Mouse (Mus musculus) lung, postnatal 10 days (tissue): ENCODE measurements around the gene Methig1.
"Not testable (repeated sequence)": the region's sequence is repeated elsewhere in the genome, so short reads cannot be mapped to it uniquely, and the experiment has no call there.

Source experiments
- DNase-seq: peaks from one replicate; pipeline ENCODE4 v3.0.0; 2021

Gene Methig1

GRCm38 (mm10) chr15:100401811-100402210 is 48.9 kb downstream of the Methig1 start:
- no peak for DNase-seq

DNA sequence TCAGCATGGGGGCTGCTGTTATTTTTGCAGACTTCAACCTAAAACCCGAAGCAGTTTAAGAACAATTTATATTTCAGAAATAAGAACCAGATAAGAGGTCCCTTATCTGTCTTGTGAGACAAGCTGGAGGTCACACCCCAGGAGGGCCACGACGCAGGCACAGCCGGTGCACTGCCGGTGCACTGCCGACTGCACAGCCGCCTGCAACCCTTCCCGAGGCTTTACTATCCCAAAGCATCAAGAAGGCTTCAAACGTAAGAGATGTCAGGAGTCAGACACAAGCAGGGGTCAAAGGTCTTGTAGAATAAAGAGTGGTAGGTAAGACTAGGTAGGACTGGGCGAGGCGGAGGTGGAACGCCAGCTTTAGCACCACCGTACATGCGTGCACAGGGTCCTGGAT is 49.4 kb downstream of the Methig1 start:
- no peak for DNase-seq

GRCm38 (mm10) chr15:100402798-100403197 is 49.8 kb downstream of the Methig1 start:
- DNase-seq: no peak

GRCm38 (mm10) chr15:100403318-100404000 is 50.5 kb downstream of the Methig1 start:
- no peak for DNase-seq

- no peak for DNase-seq
These were observed 53.1 kb downstream of the Methig1 start for GRCm38 (mm10) chr15:100406088-100406487.

DNA sequence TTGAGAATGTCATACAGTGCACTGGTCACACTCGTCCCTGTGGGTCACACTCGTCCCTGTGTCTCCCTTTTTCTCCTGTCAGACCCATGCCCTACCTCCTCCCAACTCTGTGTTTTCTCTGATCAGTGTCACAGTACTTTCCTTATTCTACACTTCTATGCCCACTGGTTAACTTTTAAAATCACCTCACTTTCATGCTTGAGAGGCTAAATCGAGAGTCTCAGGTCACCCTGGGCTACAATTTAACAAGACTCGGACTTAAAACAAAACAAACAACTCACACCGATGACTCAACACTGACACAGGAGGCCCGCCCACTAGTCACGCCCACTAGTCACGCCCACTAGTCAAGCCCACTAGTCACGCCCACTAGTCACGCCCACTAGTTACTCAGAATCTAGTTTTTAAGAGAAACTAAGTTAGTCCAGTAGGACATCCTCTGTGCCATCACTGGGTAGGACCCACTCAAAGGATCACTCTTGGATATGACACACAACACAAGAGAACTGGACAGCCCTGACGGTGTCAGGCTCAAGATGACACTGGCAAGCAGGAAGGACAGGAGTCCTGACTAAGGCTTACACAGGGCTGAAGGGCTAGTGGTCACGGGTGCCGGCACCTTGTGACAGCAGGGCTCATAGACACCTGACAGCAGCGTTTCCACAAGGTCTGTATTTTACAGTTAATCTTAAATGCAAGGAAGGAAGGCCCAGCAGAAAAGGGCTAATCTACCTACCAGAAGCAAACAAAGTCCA is 58.1 kb downstream of the Methig1 start:
- DNase-seq: peak; percentile 52

GRCm38 (mm10) chr15:100411731-100412130 is 58.8 kb downstream of the Methig1 start:
- DNase-seq: no peak

DNA sequence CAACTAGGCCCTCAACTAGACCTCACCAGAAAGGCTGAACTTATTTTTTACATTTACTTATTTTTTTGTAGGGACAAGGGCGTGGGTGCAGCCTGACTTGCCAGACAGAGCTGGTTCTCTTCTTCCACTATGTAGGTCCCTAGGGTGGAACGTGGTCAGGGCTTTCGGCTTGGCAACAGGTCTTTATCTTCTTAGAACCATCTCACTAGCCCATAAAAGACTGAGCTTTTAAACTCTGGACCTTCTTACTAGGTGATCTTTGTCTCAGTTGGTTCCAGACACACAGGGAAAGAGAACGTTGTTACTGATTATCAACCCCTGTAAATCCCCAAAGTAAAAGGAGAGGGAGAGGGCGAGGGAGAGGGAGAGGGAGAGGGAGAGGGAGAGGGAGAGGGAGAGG is 60.4 kb downstream of the Methig1 start:
- DNase-seq: no peak

DNA sequence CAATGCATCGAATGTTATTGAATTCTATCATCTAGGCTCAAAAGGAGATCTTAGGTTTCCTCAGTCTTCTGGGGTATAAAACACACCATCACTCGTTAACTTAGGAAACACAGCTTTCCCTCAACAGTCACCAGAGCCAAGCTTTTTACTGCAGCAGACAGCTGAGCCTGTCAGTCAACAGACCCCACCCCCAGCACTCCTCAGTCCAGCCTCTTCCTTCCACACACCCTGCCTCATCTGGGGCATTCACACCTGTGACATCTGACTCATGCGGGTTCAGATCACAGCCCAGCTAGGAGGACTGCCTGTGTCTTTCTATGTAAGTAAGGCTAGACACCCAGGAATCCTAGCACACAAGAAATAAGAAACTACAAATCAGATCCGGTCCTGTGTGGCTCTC is 61.1 kb downstream of the Methig1 start:
- no peak for DNase-seq

DNA sequence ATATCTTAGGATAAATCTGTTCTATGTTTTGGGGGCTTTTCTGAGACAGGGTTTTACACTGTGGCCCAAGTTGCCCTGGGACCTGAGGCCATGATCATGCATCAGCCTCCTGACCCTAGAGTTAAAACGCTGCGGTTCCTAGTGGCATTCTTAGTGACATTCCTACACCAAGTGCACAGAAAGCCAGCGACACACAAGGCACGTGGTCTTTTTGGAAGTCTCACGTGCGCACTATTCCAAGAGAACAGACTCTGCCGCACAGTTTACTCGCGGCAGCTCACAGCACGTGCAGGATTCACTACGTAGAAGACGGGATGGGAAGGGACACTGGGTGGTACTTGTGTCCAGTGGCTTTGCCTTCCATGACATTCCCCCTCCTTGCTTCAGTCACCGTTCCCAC is 62.0 kb downstream of the Methig1 start:
- DNase-seq: no peak

DNA sequence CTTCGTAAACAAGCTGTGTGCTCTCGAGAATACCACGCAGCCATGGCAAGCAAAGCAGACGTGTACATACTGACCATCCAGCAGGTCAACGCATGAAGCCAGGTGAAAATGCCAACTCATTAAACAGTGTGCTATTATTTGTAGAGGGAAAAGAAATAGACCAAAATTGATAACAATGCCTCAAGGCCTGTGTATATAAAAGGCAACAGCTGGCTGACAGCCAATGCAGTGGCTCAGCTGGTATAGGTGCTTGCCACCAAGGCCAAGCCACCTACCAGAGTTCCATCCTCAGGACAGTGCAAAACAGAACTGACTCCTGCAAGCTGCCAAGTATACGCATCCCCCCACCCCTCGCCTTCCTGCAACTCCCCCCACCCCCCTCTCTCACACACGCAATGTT is 62.7 kb downstream of the Methig1 start:
- DNase-seq: no peak

- DNase-seq: no peak
These were observed 65.0 kb downstream of the Methig1 start for GRCm38 (mm10) chr15:100417854-100418450.

- no peak for DNase-seq
These were observed 66.4 kb downstream of the Methig1 start for GRCm38 (mm10) chr15:100419311-100419710.

GRCm38 (mm10) chr15:100419901-100420745 is 67.2 kb downstream of the Methig1 start:
- no peak for DNase-seq

- DNase-seq: no peak
These were observed 68.3 kb downstream of the Methig1 start for GRCm38 (mm10) chr15:100421059-100421757.

GRCm38 (mm10) chr15:100421758-100422197 is 68.8 kb downstream of the Methig1 start, which contains the start of gene Gm5475:
Gm5475 (plus strand) TSS chr15:100422147.
- DNase-seq: not testable (repeated sequence)

DNA sequence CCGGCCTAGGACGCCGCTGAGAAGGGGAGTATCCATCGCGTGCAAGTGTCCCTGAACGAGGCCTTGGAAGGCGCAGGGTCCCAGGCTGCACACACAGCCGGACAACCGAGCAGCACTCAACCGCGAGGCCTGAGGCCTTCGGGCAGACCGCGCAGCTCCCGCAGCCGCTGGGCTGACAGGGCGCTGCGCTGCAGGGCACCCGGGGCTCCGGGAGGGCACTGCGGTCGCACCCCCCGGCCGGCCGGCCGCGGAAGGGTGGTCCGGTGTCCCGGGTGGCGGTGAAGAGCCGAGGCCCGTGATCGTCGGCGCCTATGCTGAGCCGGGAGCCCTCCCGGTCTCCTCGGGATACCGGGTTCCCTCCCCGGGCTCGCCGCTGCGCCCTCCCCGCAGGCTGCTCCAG is 69.5 kb downstream of the Methig1 start:
- peak; percentile 37 for DNase-seq

- DNase-seq: peak; percentile 98
These were observed 70.2 kb downstream of the Methig1 start for GRCm38 (mm10) chr15:100422899-100423860.

GRCm38 (mm10) chr15:100423916-100424315 is 71.0 kb downstream of the Methig1 start:
- DNase-seq: peak; percentile 59

- DNase-seq: peak; percentile 32
These were observed 71.6 kb downstream of the Methig1 start, which contains the start of gene Slc11a2 for GRCm38 (mm10) chr15:100424396-100425122. Slc11a2 (minus strand) TSS chr15:100425072.
